Mouse (Mus musculus) forebrain, embryonic 16.5 days (tissue): ENCODE data around the gene Trip12. TPM values are rescaled to one million over a fixed set of nuclear protein-coding genes. Genes with fewer than 3 reads are reported as not detected.
A peak's percentile ranks its signal among the peaks of the same experiment; 100 is the strongest.

Experiments
- ATAC-seq: fragments of 200-750 bp; cut with Nextera tagmentation; 2 replicates; pipeline ENCODE4 v1.8.0; 2017; ENCODE audit warnings: mild to moderate bottlenecking, moderate library complexity
- H3K27ac ChIP-seq: fragments of 300-500 bp; sonication (generic); 2 replicates; pipeline ENCODE4 v1.5.1; 2014; ENCODE audit warnings: low read length, control low read depth
- H3K27me3 ChIP-seq: fragments of 300-500 bp; sonication (generic); replicated peaks from 2 replicates; pipeline ENCODE4 v1.6.1; 2014; ENCODE audit warnings: low read length; ENCODE audit not compliant: control insufficient read depth, insufficient read depth
- H3K36me3 ChIP-seq: fragments of 300-500 bp; sonication (generic); 2 replicates; pipeline ENCODE4 v1.6.1; 2014; ENCODE audit not compliant: control insufficient read depth, insufficient read depth
- H3K4me1 ChIP-seq: fragments of 300-500 bp; sonication (generic); replicated peaks from 2 replicates; pipeline ENCODE4 v1.6.1; 2014; ENCODE audit warnings: low read length; ENCODE audit not compliant: control insufficient read depth, insufficient read depth
- H3K4me2 ChIP-seq: fragments of 300-500 bp; sonication (generic); 2 replicates; pipeline ENCODE4 v1.6.1; 2014; ENCODE audit warnings: mild to moderate bottlenecking, low read length, control low read depth
- H3K4me3 ChIP-seq: fragments of 300-500 bp; sonication (generic); replicated peaks from 2 replicates; pipeline ENCODE4 v1.5.1; 2014; ENCODE audit warnings: mild to moderate bottlenecking, low read length, control low read depth
- H3K9ac ChIP-seq: fragments of 300-500 bp; sonication (generic); replicated peaks from 2 replicates; pipeline ENCODE4 v1.6.1; 2014; ENCODE audit warnings: low read depth, low read length, control low read depth
- H3K9me3 ChIP-seq: fragments of 300-500 bp; sonication (generic); 2 replicates; pipeline ENCODE4 v1.6.1; 2016; ENCODE audit warnings: low read length; ENCODE audit not compliant: control insufficient read depth
- WGBS: fragments of 180-500 bp; shearing (Covaris S2); extraction: QIAGEN DNeasy Blood & Tissue Kit; methylation state at CpG from one replicate; pipeline ENCODE4 v1.1.7; 2014; 5-methylcytosine and 5-hydroxymethylcytosine counted together
- polyA plus RNA-seq: library from polyadenylated mRNA; unstranded; fragments of >200 nt; fragmentation: Nextera tagmentation; extraction: Ambion mirVana; gene quantifications from 2 replicates; pipeline ENCODE4 v1.2.1, GENCODE M21; 2015

Gene Trip12
- polyA plus RNA-seq, 1 experiment from 2014 or later = 64.1 TPM

- 95% methylated on average over 7 of the region's 7 CpGs for WGBS
- no peak overlapping the region for H3K4me3 ChIP-seq
- no peaks in the 10 kb centered on the region for H3K36me3 ChIP-seq
- H3K27me3 ChIP-seq = no peaks in the 10 kb centered on the region
- ATAC-seq = no peak
- no peak overlapping the region for H3K27ac ChIP-seq
- no peak overlapping the region for H3K9ac ChIP-seq
- H3K4me1 ChIP-seq = no peaks in the 10 kb centered on the region
- no peak overlapping the region for H3K4me2 ChIP-seq
- H3K9me3 ChIP-seq = no peaks in the 10 kb centered on the region
Observed at GRCm38 (mm10) chr1:84849804-84850203, 9.5 kb upstream of the Trip12 start.

DNA sequence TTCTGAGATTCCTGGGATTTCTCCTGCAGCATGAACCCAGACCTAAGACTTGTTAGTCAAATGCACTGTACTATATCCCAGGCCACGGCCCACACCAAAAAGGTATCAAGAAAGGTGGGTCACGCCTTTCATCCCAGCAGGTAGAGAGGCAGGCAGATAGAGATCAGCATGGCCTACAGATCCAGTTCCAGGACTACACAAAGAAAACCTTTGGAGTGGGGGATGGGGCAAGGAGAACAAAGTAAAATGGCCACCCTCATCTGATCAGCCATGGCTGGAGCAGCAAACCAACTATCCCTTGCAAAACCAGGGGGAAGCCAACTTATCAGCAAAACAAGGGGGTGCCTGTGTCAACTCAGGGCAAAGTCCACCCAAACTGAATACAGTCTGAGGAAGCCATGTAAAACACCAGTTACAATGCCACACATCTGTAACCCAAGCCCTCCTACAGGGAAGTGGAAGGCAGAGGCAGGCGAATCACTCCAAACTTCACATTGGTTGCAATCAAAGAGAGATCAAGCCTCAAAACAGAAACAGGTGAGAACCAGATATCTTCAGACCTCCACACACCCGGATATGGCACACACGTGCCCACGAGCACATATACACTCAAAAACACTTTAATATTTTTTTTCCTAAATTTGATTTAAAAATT, 8.6 kb upstream of the Trip12 start:
- no peaks in the 10 kb centered on the region for H3K9me3 ChIP-seq
- H3K4me2 ChIP-seq = no peak overlapping the region
- no peaks in the 10 kb centered on the region for H3K27me3 ChIP-seq
- no peak overlapping the region for H3K27ac ChIP-seq
- no peaks in the 10 kb centered on the region for H3K36me3 ChIP-seq
- no peaks in the 10 kb centered on the region for H3K4me1 ChIP-seq
- ATAC-seq = no peak
- no peak overlapping the region for H3K4me3 ChIP-seq
- 97% methylated on average over 6 of the region's 6 CpGs for WGBS
- H3K9ac ChIP-seq = no peak overlapping the region

DNA sequence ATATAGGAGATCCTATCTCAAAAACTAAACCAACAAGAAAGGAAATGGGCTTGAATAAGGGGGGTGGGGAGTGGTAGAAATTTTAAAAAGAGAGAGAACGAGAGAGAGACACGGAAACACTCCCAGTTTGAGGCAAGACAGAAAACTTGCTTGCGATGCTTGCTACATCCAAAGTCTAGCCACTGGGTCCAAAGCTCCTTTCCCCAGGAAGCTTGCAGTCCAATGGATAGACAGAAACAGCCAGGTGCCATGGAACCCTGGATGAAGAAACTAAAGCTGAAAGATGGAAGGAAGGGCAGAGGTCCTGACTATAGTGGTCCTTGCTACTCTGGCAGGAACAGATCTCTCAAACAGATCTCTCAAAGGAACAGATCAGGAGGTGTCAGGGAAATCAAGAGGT, 8.0 kb upstream of the Trip12 start:
- WGBS = 97% methylated on average over 3 of the region's 3 CpGs
- H3K27me3 ChIP-seq = no peaks in the 10 kb centered on the region
- H3K9ac ChIP-seq = no peak overlapping the region
- no peaks in the 10 kb centered on the region for H3K4me1 ChIP-seq
- H3K36me3 ChIP-seq = no peaks in the 10 kb centered on the region
- H3K27ac ChIP-seq = no peak overlapping the region
- ATAC-seq = no peak
- no peak overlapping the region for H3K4me3 ChIP-seq
- no peaks in the 10 kb centered on the region for H3K9me3 ChIP-seq
- no peak overlapping the region for H3K4me2 ChIP-seq

DNA sequence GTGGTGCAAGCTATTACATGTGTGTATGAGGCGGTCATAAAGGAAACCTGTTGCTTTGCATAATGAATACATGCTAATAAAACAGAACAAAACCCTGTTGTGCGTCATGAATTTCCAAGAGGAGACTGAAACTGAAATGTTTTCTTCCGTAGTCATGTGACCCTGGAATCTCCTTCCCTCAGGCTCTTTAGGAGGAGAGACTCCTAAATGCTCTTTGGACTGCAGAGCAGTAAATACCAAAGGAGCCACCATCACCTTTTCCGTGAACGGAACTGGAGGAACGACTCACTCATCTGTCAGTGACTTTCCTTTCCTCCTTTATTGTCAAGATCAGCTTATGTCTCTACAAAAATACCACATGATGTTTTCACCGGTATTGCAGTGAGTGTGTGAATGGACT, 7.4 kb upstream of the Trip12 start:
- WGBS = 92% methylated on average over 7 of the region's 7 CpGs
- Histone ChIP-seq H3K9me3 (no peaks in the 10 kb centered on the region), H3K36me3 (no peaks in the 10 kb centered on the region), H3K9ac (no peak overlapping the region), H3K4me1 (no peaks in the 10 kb centered on the region), H3K27ac (no peak overlapping the region), H3K4me3 (no peak overlapping the region), H3K27me3 (no peaks in the 10 kb centered on the region), H3K4me2 (no peak overlapping the region)
- ATAC-seq = no peak

- Histone ChIP-seq H3K4me3 (no peak overlapping the region), H3K4me1 (peaks cover 7% of the 10 kb centered on the region), H3K9me3 (no peaks in the 10 kb centered on the region), H3K4me2 (no peak overlapping the region), H3K36me3 (no peaks in the 10 kb centered on the region), H3K27ac (no peak overlapping the region), H3K9ac (no peak overlapping the region), H3K27me3 (no peaks in the 10 kb centered on the region)
- 84% methylated on average over 2 of the region's 2 CpGs for WGBS
- ATAC-seq = no peak
Observed at GRCm38 (mm10) chr1:84843366-84843765, 3.0 kb upstream of the Trip12 start.

GRCm38 (mm10) chr1:84841061-84841460, 745 bp upstream of the Trip12 start:
- ATAC-seq = no peak
- H3K9ac ChIP-seq = no peak overlapping the region

GRCm38 (mm10) chr1:84839309-84840017, 853 bp downstream of the Trip12 start, which contains the start of gene Fbxo36:
Gene Fbxo36 (plus strand): TSS chr1:84839841.
- Histone ChIP-seq H3K9me3 (no peaks in the 10 kb centered on the region), H3K9ac (peak within 1 kb of the TSS; percentile 95), H3K27me3 (no peaks in the 10 kb centered on the region), H3K27ac (peak within 1 kb of the TSS; percentile 98), H3K36me3 (no peaks in the 10 kb centered on the region), H3K4me2 (peak within 1 kb of the TSS; percentile 80), H3K4me1 (peaks cover 26% of the 10 kb centered on the region), H3K4me3 (peak within 1 kb of the TSS; percentile 98)
- WGBS = under 1% methylated on average over 54 of the region's 54 CpGs
- peak; percentile 87 for ATAC-seq

More at GRCm38 (mm10) chr1:84841061-84841460, 745 bp upstream of the Trip12 start:
- H3K36me3 ChIP-seq = no peaks in the 10 kb centered on the region
- H3K4me3 ChIP-seq = peak overlapping the region; percentile 9; the same call in 1 of the 2 replicates
- H3K4me1 ChIP-seq = peaks cover 24% of the 10 kb centered on the region
- 58% methylated on average over 3 of the region's 3 CpGs for WGBS
- no peaks in the 10 kb centered on the region for H3K9me3 ChIP-seq
- no peak overlapping the region for H3K27ac ChIP-seq
- no peaks in the 10 kb centered on the region for H3K27me3 ChIP-seq
- H3K4me2 ChIP-seq = peak overlapping the region; percentile 76; the same call in 1 of the 2 replicates

DNA sequence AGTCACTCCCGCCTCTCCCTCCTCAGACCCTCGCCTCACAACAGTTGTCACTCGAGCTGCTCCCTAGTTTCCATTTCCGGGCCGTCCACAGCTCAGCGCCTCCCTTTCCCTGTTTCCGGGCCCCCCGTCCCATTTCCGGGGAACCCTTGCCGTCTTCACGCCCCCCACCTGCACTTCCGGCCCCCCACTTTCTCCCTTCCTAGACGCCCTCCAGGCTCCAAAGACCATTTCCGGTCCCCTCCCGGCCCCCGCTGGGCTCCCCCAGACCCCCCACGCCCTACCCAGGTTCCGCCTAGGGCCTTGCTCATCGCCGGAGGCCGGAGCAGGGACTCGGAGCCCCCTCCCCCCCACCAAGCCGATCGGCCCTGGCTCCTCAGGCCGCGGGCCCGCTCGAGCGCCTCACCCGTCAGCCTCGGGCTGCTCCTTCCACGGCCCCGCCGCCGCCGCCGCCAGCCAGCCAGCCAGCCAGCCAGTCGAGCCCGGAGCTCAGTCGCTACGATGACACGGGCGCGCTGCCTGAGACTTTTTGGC, 1.6 kb downstream of the Trip12 start:
- ATAC-seq = peak; percentile 69
- peak overlapping the region; percentile 95 for H3K9ac ChIP-seq
- H3K4me3 ChIP-seq = peak overlapping the region; percentile 98
- peaks cover 26% of the 10 kb centered on the region for H3K4me1 ChIP-seq
- peak overlapping the region; percentile 98 for H3K27ac ChIP-seq
- no peaks in the 10 kb centered on the region for H3K36me3 ChIP-seq
- 1% methylated on average over 36 of the region's 44 CpGs for WGBS
- peak overlapping the region; percentile 80 for H3K4me2 ChIP-seq
- H3K27me3 ChIP-seq = no peaks in the 10 kb centered on the region
- no peaks in the 10 kb centered on the region for H3K9me3 ChIP-seq

DNA sequence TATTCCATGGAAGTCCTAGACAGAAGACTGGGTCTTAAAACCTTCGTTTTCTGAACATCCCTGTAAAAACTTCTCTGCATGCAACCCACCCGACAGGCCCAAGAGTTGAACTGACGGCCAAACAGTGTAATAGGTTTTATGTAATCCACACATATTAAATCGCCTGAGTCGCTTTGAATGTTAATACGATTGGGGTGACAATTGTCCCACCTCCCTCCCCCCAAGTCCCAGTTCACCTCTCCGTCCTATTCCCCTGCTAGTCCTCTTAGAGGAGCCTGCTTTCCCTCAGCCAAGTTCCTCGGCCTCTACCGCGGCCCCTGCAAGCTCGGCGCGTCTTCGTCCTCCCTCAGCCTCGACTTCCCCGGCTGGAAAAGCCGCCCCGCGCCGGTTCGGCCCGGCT, 2.2 kb downstream of the Trip12 start:
- peak; percentile 14 for ATAC-seq
- under 1% methylated on average over 21 of the region's 22 CpGs for WGBS
- Histone ChIP-seq H3K9me3 (no peaks in the 10 kb centered on the region), H3K27me3 (no peaks in the 10 kb centered on the region), H3K4me3 (peak overlapping the region; percentile 98), H3K9ac (peak overlapping the region; percentile 95), H3K4me1 (peaks cover 26% of the 10 kb centered on the region), H3K4me2 (peak overlapping the region; percentile 80), H3K36me3 (peaks cover under 1% of the 10 kb centered on the region; the same call in 1 of the 2 replicates), H3K27ac (peak overlapping the region; percentile 98)
